Mouse (Mus musculus): ENCODE measurements around the gene Cactin.

GRCm38 (mm10) chr10:81300352-81300907 is 20.5 kb upstream of the Cactin start:
- no peak for TF ChIP-seq CTCF (IDR thresholded peaks at IDR 0.05; ENCODE audit: control insufficient read depth, insufficient read depth, insufficient read length)
- TF ChIP-seq MYOG (IDR thresholded peaks at IDR 0.05; ENCODE audit: control insufficient read depth, extremely low read depth, insufficient read length): no peak
- TF ChIP-seq USF1 (IDR thresholded peaks at IDR 0.05; ENCODE audit: low read depth): no peak
